Mouse (Mus musculus): ENCODE results near the gene Mcrip2.

DNA sequence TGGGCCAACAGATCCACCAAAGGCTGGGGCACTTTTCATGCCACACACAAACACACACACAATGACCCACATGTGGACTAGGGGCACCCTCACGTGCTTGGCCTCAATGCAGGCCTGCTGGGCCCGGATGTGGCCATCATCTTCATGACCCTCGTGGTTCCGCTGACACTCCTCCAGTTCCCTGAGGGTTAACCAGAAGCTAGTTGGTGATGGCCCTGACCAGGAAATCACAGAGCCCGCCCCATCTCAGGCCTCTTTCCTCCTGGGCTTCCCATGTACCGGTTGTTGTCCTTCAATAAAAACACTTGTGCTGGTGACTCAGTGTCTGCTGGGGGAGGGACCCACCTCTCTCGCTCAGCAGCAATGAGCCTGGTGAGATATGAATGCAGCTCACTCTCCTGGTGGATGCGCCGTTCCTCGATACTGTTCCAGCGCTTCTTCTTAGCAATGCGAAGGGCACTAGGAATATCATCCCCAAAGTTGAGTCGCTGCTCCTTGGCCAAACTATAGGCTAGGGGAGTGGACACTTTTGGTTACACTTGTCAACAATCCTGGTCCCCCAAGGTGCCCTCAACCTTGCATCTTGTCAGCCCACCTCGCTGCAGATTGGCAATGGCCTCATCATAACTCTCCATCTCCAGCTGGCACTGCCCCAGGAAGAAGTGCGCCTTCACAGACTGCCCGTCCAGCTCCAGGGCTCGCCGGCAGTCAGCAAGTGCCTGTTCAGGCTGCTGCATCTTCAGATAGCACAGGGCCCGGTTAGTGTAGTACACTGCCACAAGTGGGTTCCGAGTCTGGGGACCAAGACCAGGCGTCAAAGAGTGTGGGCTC is 36.9 kb downstream of the Mcrip2 start:
- no peak for TF ChIP-seq CTCF (conservative IDR thresholded peaks at IDR 0.05 in 1 of 2, IDR thresholded peaks at IDR 0.05 in 1 of 2; ENCODE audit: low read depth in 2 of 2, low read length in 2 of 2)
- TF ChIP-seq POLR2A (IDR thresholded peaks at IDR 0.05; ENCODE audit: low read depth, low read length) = no peak
- TF ChIP-seq EP300 (IDR thresholded peaks at IDR 0.05; ENCODE audit: low read length) = no peak
- no peak for TF ChIP-seq E2F4 (IDR thresholded peaks at IDR 0.05; ENCODE audit: insufficient replicate concordance, low read depth, low read length)
